Mouse (Mus musculus): Measurements from ENCODE around the gene Rgs8.

DNA sequence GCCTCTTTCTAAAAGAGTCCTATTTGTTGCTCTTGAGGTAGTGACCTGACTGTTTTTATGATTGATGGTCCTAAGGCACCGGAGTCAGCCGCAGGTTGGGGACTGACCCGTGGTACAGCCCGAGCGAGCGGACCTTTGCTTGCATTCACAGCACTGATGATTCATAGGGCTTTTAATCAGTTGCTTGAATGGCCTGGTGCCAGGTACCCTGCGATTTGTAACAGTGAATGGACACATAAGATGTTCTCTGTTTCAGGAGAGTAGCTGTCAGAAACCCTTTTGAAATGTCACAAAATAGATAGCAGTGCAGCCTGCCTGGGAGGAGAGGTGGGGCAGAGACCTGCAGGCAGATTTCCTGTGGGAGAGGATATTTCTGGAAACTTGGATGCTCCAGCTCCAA is 16.3 kb downstream of the Rgs8 start:
- TF ChIP-seq USF1 (IDR thresholded peaks at IDR 0.05; ENCODE audit: low read depth) (no peak), POLR2A (IDR thresholded peaks at IDR 0.05; ENCODE audit: insufficient read length, low read depth) (no peak), POLR2AphosphoS2 (IDR thresholded peaks at IDR 0.05; ENCODE audit: insufficient read length, low read depth) (no peak), CEBPB (IDR thresholded peaks at IDR 0.05; ENCODE audit: insufficient read depth, poor library complexity, severe bottlenecking) (no peak), TCF12 (IDR thresholded peaks at IDR 0.05; ENCODE audit: insufficient read depth, poor library complexity, severe bottlenecking) (no peak), E2F4 (IDR thresholded peaks at IDR 0.05; ENCODE audit: insufficient read depth) (no peak), MYOG (IDR thresholded peaks at IDR 0.05; ENCODE audit: control insufficient read depth in 1 of 3, insufficient read depth in 1 of 3, insufficient read length in 2 of 3, low read depth in 2 of 3) (no peak), TCF3 (IDR thresholded peaks at IDR 0.05; ENCODE audit: insufficient read length, low read depth) (no peak), REST (IDR thresholded peaks at IDR 0.05; ENCODE audit: insufficient read depth, insufficient read length) (no peak)
